Mouse (Mus musculus) Patski (cell line): Measurements from ENCODE around the gene Adamts9. TPM values are rescaled to one million over a fixed set of nuclear protein-coding genes. Genes with fewer than 3 reads are reported as not detected.

Source experiments
- ATAC-seq: fragments of 100-300 bp; one replicate; pipeline ENCODE4 v1.8.0; 2021
- CTCF ChIA-PET: fragments of 350-600 bp; sonication (Branson Sonifier 250); formaldehyde crosslinking; loops from one replicate; lab custom pipeline; 2022; ENCODE audit warnings: inconsistent platforms; lab: Charles Lee
- POLR2A ChIA-PET: fragments of 350-600 bp; sonication (Branson Sonifier 250); formaldehyde crosslinking; loops from one replicate; lab custom pipeline; 2022; ENCODE audit warnings: antibody characterized with exemption, inconsistent platforms; lab: Charles Lee
- DNase-seq: peaks from one replicate; pipeline ENCODE4 v3.0.0-alpha.2; 2011; ENCODE audit warnings: low read depth, low spot score
- H3K27me3 ChIP-seq: fragments of 371-371 bp; one replicate; pipeline ENCODE4 v1.5.1; 2021
- CTCF ChIP-seq: fragments of 100-300 bp; IDR thresholded peaks from one replicate; pipeline ENCODE4 v1.5.1; 2021
- in situ Hi-C: fragments of 300-500 bp; cut with MboI; formaldehyde crosslinking; loops from 3 replicates; pipeline ENCODE4 v1.11.1; 2018; ENCODE audit warnings: low pct_unique_long_range_greater_than_20kb, mixed read lengths
- polyA plus RNA-seq: library from polyadenylated mRNA; unstranded; gene quantifications from one replicate; pipeline ENCODE4 v1.2.3, GENCODE M21; 2021

Gene Adamts9
- polyA plus RNA-seq, 1 experiment from 2014 or later: 17.9 TPM

DNA sequence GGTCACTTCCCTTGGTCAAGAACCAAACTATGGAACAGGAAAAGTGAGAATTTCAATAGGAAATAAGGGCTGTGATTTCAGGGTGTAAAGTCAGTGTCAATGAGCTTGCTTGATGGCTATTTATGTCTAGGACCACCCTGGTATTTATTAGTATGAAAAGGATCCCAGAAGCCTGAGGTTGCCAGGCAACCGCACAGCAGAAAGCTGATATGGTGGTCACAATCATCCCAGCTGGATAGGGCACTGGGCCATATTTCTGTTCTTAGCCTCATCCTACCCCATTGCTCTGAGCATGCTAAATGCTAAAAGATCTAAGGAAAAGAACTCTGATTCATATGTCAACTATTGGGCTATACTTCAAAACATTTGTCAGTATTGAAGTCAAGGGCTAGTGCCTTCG is 112.2 kb downstream of the Adamts9 start:
- no peak for TF ChIP-seq CTCF
- CTCF ChIA-PET: no interaction called here
- POLR2A ChIA-PET: no interaction called here

DNA sequence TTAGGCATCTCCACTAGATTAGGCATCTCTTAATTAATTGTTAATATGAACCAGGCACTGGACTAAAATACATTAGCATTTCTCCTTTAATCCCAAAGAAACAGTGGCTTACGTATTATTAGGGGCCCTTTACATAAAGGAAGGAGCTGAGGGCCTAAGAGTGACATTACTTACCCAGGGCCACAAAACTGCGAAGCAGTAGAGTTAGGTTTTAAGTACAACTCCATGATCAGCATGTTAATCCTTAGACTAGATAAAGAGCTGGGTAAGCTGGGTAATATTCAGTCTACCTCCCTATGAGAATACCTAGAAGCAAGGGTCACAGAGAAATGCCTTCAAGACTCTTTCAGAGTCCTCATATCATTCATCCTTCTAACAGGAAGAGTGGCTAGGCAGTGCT is 114.1 kb downstream of the Adamts9 start:
- H3K27me3 ChIP-seq: no peaks in the 10 kb centered on the region
- TF ChIP-seq CTCF: no peak
- DNase-seq (no peak), ATAC-seq (no peak)
- in situ Hi-C loops: no loop called here
- POLR2A ChIA-PET: no interaction called here
- CTCF ChIA-PET: no interaction called here

More for the DNA sequence above, 112.2 kb downstream of the Adamts9 start:
- DNase-seq (no peak), ATAC-seq (no peak)
- in situ Hi-C loops: no loop called here
- no peaks in the 10 kb centered on the region for H3K27me3 ChIP-seq

DNA sequence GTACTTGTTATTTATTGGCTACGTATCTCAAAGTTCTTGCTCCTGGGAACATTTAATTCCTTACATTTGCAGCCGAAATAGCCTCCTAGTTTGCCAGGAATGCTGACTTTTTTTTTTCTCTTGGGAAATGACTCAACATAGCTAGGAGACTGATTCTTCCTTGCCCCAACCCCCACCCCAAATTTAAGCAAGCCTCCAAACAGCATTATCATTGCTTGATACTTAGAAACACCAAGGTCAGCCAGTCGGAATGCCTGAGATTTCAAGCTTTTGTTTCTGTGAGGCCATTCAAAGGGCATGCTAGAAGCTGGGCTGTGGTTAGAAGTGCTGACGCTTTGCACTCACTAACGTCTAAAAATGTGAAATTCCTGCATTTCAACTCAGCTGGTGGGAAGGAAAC is 115.9 kb downstream of the Adamts9 start:
- ChIA-PET POLR2A (no interaction called here), CTCF (interaction anchor here (0.9 to 1.0 kb wide), 2 partner anchors 9 to 17 kb away, joined by 3 to 4 read pairs; no protein-coding TSS in a partner anchor)
- H3K27me3 ChIP-seq: no peaks in the 10 kb centered on the region
- no peak for DNase-seq
- in situ Hi-C loops: no loop called here
- no peak for TF ChIP-seq CTCF
- ATAC-seq: no peak

DNA sequence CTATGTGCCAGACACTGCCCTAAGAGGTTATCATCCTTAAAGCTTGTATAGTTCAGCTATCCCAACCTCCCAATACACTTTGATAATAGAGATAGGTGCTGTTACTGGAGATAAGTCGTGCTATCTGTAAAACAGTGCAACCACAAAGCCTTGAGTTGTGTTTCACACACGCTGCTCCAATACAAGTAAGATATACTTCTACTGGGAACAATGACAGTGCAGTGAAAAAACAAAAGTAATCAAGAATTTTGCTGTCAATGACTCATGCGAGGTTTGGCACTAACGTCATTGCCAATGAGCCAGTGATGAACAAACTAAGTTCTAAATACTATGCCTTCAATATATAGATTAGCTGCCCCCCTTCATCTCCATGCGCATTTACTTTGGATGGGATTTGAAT is 116.7 kb downstream of the Adamts9 start:
- in situ Hi-C loops: no loop called here
- ChIA-PET CTCF (interaction anchor here (0.8 kb wide), 1 partner anchor 9 kb away, joined by 3 read pairs; no protein-coding TSS in a partner anchor), POLR2A (no interaction called here)
- DNase-seq: no peak
- no peaks in the 10 kb centered on the region for H3K27me3 ChIP-seq
- no peak for ATAC-seq
- TF ChIP-seq CTCF: no peak

DNA sequence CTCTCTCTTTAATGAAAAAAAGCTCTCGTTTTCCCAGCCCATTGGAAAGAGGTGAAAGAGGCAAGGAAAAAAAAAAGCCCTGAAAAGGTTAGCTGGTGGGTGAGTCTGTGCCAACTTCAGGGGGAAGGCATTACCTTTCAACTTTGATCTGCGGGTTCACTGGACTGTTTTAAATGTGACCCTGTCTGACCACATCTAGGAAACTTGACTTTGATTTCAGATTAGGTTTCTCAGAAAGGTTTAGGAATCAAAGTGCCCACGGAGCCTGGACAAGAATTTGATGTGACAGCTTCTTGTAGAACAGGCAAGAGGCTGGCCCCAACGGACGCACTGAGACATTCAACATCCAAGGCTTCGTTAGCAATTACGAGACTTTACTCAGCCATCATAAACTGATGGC is 119.3 kb downstream of the Adamts9 start:
- CTCF ChIA-PET: no interaction called here
- no peak for DNase-seq
- TF ChIP-seq CTCF: no peak

DNA sequence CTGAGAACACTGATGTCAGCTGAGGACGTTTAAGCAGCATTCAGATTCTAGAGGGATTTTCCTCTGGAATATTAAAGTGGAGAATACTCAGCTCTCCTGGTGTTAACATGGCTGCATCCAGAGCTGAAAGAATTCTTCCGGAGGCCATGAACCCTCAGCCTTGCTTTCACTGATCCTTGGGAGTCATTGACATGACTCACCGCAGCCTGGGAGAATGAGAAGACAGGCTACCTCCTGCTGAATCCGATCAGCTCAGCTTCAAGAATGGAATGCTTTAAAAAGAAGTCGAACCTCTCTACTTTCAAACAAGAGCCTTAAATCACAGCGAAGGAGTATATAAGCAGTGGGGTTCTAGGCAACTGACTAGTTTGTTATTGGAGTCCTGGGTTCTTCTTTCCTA is 121.3 kb downstream of the Adamts9 start:
- no peak for TF ChIP-seq CTCF
- no peaks in the 10 kb centered on the region for H3K27me3 ChIP-seq
- no peak for DNase-seq
- no peak for ATAC-seq
- in situ Hi-C loops: no loop called here
- CTCF ChIA-PET: interaction anchor here (1.0 kb wide), 2 partner anchors 11 to 35 kb away, joined by 3 read pairs; no protein-coding TSS in a partner anchor
- POLR2A ChIA-PET: no interaction called here

More for the DNA sequence above, 119.3 kb downstream of the Adamts9 start:
- ATAC-seq: no peak
- POLR2A ChIA-PET: no interaction called here
- in situ Hi-C loops: no loop called here
- no peaks in the 10 kb centered on the region for H3K27me3 ChIP-seq

DNA sequence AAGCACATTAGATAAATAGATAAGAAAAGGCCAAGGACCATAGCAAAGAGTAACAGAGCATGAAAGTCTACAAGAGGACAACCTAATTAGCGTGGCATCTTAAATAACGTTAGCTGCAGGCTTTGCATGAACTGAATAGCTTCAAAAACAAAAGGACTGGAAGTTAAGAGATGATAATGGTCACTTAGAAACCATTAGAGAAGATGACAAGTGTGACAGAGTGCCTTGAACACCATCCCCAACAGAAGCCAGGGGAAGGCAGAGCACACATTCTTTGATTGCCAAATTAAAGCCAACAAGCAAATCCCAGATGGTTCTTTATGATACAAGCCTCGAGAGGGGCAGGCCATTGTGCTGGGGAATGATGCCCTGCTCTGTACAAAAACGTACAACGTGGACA is 121.7 kb downstream of the Adamts9 start:
- ChIA-PET CTCF (interaction anchor here (1.0 to 1.5 kb wide), 3 partner anchors 10 to 34 kb away, joined by 3 to 4 read pairs (median 3); no protein-coding TSS in a partner anchor), POLR2A (no interaction called here)
- in situ Hi-C loops: no loop called here
- DNase-seq (no peak), ATAC-seq (no peak)
- H3K27me3 ChIP-seq: no peaks in the 10 kb centered on the region
- no peak for TF ChIP-seq CTCF

DNA sequence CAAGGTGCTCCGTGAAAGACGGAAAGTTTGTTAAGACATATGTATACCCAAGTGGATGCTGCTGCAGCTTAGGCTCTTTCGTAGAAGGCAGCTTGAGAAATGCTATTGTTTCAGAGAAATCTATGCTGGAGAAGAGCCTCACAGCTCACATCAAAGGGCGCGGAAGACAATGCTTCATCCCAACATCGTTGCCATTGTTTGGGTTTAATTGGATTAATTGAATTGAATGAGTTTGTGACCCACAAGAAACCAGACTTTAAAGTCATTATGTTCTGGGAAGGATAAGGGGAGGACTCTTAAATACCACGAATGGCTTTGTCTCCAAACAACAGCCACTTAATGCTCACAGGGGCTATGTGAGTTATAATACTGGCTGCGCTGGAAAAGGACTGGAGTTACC is 125.6 kb downstream of the Adamts9 start:
- ATAC-seq (no peak), DNase-seq (no peak)
- no peaks in the 10 kb centered on the region for H3K27me3 ChIP-seq
- ChIA-PET POLR2A (no interaction called here), CTCF (interaction anchor here (1.0 kb wide), 2 partner anchors 9 to 14 kb away, joined by 3 read pairs; no protein-coding TSS in a partner anchor)
- in situ Hi-C loops: no loop called here
- no peak for TF ChIP-seq CTCF

DNA sequence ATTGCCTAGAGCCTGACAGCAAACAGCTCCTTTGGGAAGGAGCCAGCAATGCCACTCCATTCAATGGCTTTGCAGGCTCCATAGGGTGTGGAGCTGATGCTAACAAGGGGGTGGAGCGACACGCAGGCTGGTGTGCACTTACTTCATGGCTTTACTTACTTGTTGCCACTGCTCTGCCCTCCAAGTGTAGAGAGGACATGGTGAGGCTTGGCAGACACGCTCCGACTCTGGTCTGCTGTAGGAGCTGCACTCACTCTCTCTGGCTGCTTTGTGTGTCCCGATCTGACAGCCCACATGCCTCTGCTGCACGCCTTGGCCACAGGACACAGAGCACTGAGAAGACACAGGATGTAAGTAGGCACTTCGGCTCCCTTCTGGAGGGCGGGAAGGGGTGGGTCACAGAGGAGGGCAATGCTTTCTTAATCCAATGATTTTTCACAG is 127.0 kb downstream of the Adamts9 start, which contains the start of gene A730049H05Rik:
Gene A730049H05Rik, plus strand, starts transcription at position 168 of the 441 bp plus-strand sequence.
- ChIA-PET POLR2A (interaction anchor here (1.0 kb wide), 1 partner anchor 12 kb away, joined by 3 read pairs; no protein-coding TSS in a partner anchor), CTCF (no interaction called here)
- H3K27me3 ChIP-seq: no peaks in the 10 kb centered on the region
- no peak for TF ChIP-seq CTCF
- DNase-seq: peak; percentile 17
- in situ Hi-C loops: no loop called here
- ATAC-seq: peak; percentile 21

DNA sequence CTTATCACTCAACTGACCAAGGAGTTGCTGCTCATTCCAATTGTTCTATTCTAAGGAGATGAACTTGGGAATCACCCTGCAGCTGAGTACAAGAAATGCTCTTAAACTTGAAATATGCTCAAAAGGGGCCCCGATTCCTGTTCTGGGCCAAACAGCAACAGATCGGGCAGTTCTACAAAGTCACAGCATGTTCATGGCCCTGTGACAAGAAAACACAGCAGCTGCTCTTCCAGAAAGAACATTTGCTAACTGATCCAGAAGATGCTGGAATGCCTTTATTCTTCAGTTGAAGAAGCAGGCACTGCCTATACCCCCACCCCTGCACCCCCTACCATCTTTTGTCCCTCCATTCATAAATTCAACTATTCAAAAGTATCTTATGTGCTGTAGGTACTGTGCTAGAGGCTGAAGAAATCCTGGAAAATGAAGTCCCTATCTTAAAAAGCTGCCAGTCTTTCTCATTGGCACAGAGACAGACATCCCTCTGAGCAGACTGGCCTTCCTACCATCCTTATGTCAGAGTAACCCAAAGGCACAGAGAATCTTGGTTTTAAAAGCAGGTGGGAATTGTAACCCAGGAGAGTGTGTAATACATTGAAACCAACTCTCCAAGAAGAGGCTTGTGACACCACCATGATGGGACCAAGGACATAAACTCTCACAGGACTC is 130.5 kb downstream of the Adamts9 start:
- DNase-seq (no peak), ATAC-seq (no peak)
- no peak for TF ChIP-seq CTCF
- H3K27me3 ChIP-seq: no peaks in the 10 kb centered on the region
- POLR2A ChIA-PET: no interaction called here
- in situ Hi-C loops: no loop called here
- CTCF ChIA-PET: interaction anchor here (0.9 kb wide), 1 partner anchor 24 kb away, joined by 3 read pairs; no protein-coding TSS in a partner anchor

DNA sequence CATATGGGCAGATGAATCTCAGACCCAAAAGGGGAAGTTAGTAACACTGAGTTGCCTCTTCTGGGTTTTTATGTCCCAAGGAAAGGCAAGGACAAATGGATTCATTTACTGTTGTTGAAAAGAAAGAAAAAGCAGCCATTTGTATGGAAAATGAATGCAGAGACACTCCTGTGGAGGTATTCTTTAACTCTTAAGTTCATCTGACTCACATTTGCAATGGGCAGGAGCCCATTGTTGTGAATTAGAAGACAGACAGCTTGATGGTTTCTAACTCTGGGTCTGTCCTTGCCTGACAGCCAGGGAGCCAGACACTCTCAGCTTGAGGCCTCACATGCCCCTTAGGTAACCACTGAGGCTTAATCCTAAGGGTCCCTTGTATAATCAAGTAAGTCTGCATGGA is 131.7 kb downstream of the Adamts9 start:
- no peak for ATAC-seq
- no peak for TF ChIP-seq CTCF
- H3K27me3 ChIP-seq: no peaks in the 10 kb centered on the region
- ChIA-PET CTCF (interaction anchor here (1.3 kb wide), 1 partner anchor 10 kb away, joined by 3 read pairs; no protein-coding TSS in a partner anchor), POLR2A (no interaction called here)
- in situ Hi-C loops: no loop called here
- DNase-seq: no peak
